Mouse (Mus musculus) ovary, adult 2 months (tissue): ENCODE results near the gene Toporsl. TPM values are rescaled to one million over a fixed set of nuclear protein-coding genes. Genes with fewer than 3 reads are reported as not detected.

Source experiments
- polyA plus RNA-seq: library from polyadenylated mRNA; depleted of rRNA; stranded (reverse); fragments of >200 nt; gene quantifications from 2 replicates; pipeline ENCODE4 v1.2.3, GENCODE M21; 2012; rRNA removed

Gene Toporsl
- polyA plus RNA-seq: not detected in 2 replicates

GRCm38 (mm10) chr4:52595927-52596326 is at the start of gene Toporsl:
Toporsl (plus strand) TSS chr4:52596274.

Other genes with a start within 250 kb of the Toporsl start
- 1.00 and 1.1 TPM in 2 replicates for gene Smc2, start 157.0 kb upstream of the Toporsl start, polyA plus RNA-seq
- not detected in 2 replicates for gene Vma21-ps, start 99.0 kb upstream of the Toporsl start, polyA plus RNA-seq
- gene Olfr275, start 218.3 kb downstream of the Toporsl start, polyA plus RNA-seq: not detected in 2 replicates